Mouse (Mus musculus): Measurements from ENCODE around the gene Col27a1. TPM values are rescaled to one million over a fixed set of nuclear protein-coding genes. Genes with fewer than 3 reads are reported as not detected.
A peak's percentile ranks its signal among the peaks of the same experiment; 100 is the strongest.

Gene Col27a1
- polyA plus RNA-seq (2012; rRNA removed) (134 and 171 TPM in 2 replicates), polyA plus RNA-seq (2014; fragmentation: Nextera tagmentation; extraction: Ambion mirVana) (34.1 and 40.5 TPM in 2 replicates)

DNA sequence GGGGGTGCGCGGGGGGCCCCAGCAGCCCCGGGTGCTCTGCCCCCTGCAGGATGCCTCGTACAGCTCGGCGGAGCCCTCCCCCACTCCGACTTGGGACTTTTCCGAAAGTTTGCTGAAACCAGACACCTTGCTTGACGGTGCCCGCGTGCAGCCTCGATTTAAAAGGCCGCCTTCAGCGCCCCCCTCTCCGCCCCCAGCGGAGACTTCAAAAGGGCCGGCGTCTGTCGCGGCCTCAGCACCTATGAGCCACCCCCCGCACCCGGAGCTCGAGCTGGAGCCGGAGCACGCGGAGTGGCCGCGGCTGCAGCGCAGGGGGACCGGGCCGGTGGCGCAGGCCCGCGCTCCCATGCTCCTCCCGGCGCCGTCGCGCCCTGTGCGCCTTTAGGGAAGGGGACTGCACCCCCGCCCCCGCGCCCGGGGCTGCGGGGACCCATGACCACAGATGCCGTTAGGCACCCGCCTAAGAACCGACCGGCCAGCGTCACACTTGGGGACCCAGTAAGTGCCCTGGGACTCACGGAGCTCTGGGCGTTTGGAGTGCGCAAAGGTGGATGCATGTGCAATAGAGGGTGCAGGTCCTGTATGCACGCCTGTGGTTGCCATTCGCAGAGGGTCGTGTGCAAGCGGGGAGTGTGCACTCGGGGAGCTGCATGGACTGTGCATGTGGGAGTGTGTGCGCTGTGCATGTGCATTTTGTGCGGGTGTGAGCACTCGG is at the start of gene Col27a1:
Gene Col27a1 (plus strand): TSS at position 98 of the 715 bp plus-strand sequence.
- DNase-seq (ENCODE audit: low spot score): peak; percentile 64
- TF ChIP-seq POLR2A (IDR thresholded peaks at IDR 0.05; ENCODE audit: borderline replicate concordance, extremely low read depth, insufficient read depth, insufficient read length): no peak
- WGBS: under 1% methylated on average over 58 of the region's 61 CpGs
- Histone ChIP-seq H3K9ac (ENCODE audit: low read depth, low read length, severe bottlenecking) (peak within 1 kb of the TSS; percentile 90), H3K27me3 (ENCODE audit: control insufficient read depth, insufficient read depth, low read length) (no peaks in the 10 kb centered on the region), H3K4me2 (replicated peaks; ENCODE audit: low read depth, low read length, severe bottlenecking) (peak within 1 kb of the TSS; percentile 97), H3K9me3 (ENCODE audit: control insufficient read depth, low read length) (no peaks in the 10 kb centered on the region), H3K4me1 (ENCODE audit: control insufficient read depth, insufficient read depth, low read length) (peaks cover 17% of the 10 kb centered on the region), H3K36me3 (ENCODE audit: control insufficient read depth, insufficient read depth, low read length) (peaks cover 4% of the 10 kb centered on the region; the same call in 1 of the 2 replicates), H3K4me3 (replicated peaks; ENCODE audit: low read length) (peak within 1 kb of the TSS; percentile 91), H3K27ac (replicated peaks; ENCODE audit: low read depth, low read length) (peak within 1 kb of the TSS; percentile 79)
- ATAC-seq (ENCODE audit: low FRiP score, low read depth): peak; percentile 66

DNA sequence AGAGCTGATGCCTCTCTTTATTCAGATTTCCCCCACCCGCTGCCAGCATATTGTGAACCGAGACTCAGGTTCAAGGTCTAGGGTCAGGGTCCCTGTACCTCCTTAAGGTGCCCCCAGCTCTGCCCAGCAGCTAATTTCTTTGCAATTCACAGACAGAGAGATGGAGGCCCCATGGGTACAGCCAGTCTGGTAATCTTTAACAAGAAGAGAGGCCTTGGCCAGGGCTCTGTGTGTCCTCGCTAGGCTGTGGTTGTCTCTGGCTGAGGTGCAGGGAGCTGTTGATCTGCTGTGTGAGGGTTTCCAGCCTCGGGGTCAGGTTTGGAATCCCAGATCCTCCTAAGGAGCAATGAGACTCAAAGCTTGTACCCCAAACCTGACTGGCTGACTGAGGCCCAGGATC is 48.2 kb upstream of the Col27a1 start:
- no peak overlapping the region for H3K4me2 ChIP-seq (replicated peaks; ENCODE audit: low read depth, low read length, severe bottlenecking)
- TF ChIP-seq POLR2A (IDR thresholded peaks at IDR 0.05; ENCODE audit: borderline replicate concordance, extremely low read depth, insufficient read depth, insufficient read length): no peak
- 96% methylated on average over 4 of the region's 4 CpGs for WGBS
- DNase-seq (ENCODE audit: low spot score): no peak
- ATAC-seq (ENCODE audit: low FRiP score, low read depth): no peak
- H3K9ac ChIP-seq (ENCODE audit: low read depth, low read length, severe bottlenecking): no peak overlapping the region
- H3K4me1 ChIP-seq (ENCODE audit: control insufficient read depth, insufficient read depth, low read length): no peaks in the 10 kb centered on the region
- H3K36me3 ChIP-seq (ENCODE audit: control insufficient read depth, insufficient read depth, low read length): no peaks in the 10 kb centered on the region
- H3K27me3 ChIP-seq (ENCODE audit: control insufficient read depth, insufficient read depth, low read length): peaks cover 5% of the 10 kb centered on the region; the same call in 1 of the 2 replicates
- no peak overlapping the region for H3K4me3 ChIP-seq (replicated peaks; ENCODE audit: low read length)
- no peaks in the 10 kb centered on the region for H3K9me3 ChIP-seq (ENCODE audit: control insufficient read depth, low read length)
- no peak overlapping the region for H3K27ac ChIP-seq (replicated peaks; ENCODE audit: low read depth, low read length)

DNA sequence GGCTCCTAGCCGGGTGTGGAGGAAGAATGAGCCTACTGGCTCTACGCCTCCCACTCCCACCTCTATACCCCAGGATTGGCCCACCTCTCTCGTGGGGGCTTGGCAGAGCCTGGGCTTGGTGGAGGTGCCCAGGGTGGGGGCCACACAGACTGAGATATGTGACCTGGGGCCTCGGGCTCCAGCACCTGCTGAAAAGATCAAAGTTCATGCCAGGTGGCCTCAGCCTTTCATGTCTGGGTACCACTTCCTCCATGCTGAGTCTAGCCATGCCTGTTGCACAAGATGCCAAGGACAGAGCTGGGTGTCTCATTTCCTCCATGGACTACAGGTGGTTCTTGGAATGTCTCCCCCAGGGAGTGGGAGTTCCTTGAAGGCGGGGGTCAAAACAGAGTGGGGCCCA is 47.5 kb upstream of the Col27a1 start:
- no peak for TF ChIP-seq POLR2A (IDR thresholded peaks at IDR 0.05; ENCODE audit: borderline replicate concordance, extremely low read depth, insufficient read depth, insufficient read length)
- Histone ChIP-seq H3K9me3 (ENCODE audit: control insufficient read depth, low read length) (no peaks in the 10 kb centered on the region), H3K27ac (replicated peaks; ENCODE audit: low read depth, low read length) (no peak overlapping the region), H3K27me3 (ENCODE audit: control insufficient read depth, insufficient read depth, low read length) (peaks cover 10% of the 10 kb centered on the region; the same call in 1 of the 2 replicates), H3K36me3 (ENCODE audit: control insufficient read depth, insufficient read depth, low read length) (no peaks in the 10 kb centered on the region), H3K4me2 (replicated peaks; ENCODE audit: low read depth, low read length, severe bottlenecking) (no peak overlapping the region), H3K4me3 (replicated peaks; ENCODE audit: low read length) (no peak overlapping the region), H3K4me1 (ENCODE audit: control insufficient read depth, insufficient read depth, low read length) (no peaks in the 10 kb centered on the region), H3K9ac (ENCODE audit: low read depth, low read length, severe bottlenecking) (no peak overlapping the region)
- DNase-seq (ENCODE audit: low spot score): no peak
- no peak for ATAC-seq (ENCODE audit: low FRiP score, low read depth)
- 85% methylated on average over 5 of the region's 5 CpGs for WGBS

DNA sequence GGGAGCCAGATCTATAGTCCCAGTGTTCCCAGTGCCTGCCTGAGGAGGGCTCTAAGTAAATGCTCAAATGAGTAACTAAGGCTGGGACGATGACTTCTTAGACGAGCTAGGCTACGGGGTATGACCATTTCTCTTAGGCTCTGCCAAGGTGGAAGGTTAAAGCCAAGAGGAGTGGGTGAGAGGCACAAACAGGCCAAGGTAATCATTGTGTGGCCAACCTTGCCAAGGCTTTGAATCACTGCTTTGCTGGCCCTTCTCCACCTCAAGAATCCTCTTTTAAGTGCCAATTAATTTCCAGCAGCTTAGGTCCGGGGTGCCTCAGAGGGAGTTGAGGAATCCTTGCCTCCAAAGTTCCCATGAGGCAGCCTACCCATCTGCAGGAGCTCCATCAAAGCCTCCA is 43.7 kb upstream of the Col27a1 start:
- no peak for TF ChIP-seq POLR2A (IDR thresholded peaks at IDR 0.05; ENCODE audit: borderline replicate concordance, extremely low read depth, insufficient read depth, insufficient read length)
- ATAC-seq (ENCODE audit: low FRiP score, low read depth): no peak
- H3K4me2 ChIP-seq (replicated peaks; ENCODE audit: low read depth, low read length, severe bottlenecking): no peak overlapping the region
- no peak overlapping the region for H3K9ac ChIP-seq (ENCODE audit: low read depth, low read length, severe bottlenecking)
- H3K9me3 ChIP-seq (ENCODE audit: control insufficient read depth, low read length): 0 out of 2 replicates have a peak, but pooled peaks cover 3% of the 10 kb centered on the region
- no peak for DNase-seq (ENCODE audit: low spot score)
- peaks cover 10% of the 10 kb centered on the region; the same call in 1 of the 2 replicates for H3K27me3 ChIP-seq (ENCODE audit: control insufficient read depth, insufficient read depth, low read length)
- no peaks in the 10 kb centered on the region for H3K36me3 ChIP-seq (ENCODE audit: control insufficient read depth, insufficient read depth, low read length)
- WGBS: 86% methylated on average over 4 of the region's 4 CpGs
- H3K4me3 ChIP-seq (replicated peaks; ENCODE audit: low read length): no peak overlapping the region
- no peak overlapping the region for H3K27ac ChIP-seq (replicated peaks; ENCODE audit: low read depth, low read length)
- no peaks in the 10 kb centered on the region for H3K4me1 ChIP-seq (ENCODE audit: control insufficient read depth, insufficient read depth, low read length)

DNA sequence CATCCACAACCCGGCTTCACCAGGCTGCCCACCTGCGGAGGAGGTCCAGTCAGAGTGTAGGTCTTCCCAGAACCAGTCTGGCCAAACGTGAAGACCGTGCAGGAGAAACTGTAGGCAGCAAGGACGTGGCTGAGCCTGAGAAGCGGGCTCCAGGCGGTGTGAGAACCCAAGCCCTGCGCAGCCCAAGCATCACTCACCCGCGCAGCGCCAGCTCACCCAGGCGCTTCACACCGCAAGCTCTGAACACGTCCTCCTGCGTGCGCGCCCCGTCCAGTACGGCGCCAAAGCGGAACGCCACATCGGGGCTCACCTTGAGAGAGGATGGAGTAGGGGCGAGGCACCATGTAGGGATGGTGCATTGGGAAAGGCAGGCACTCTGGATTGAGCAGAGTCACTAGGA is 42.7 kb upstream of the Col27a1 start:
- ATAC-seq (ENCODE audit: low FRiP score, low read depth) (no peak), DNase-seq (ENCODE audit: low spot score) (no peak)
- WGBS: 47% methylated on average over 24 of the region's 24 CpGs
- H3K36me3 ChIP-seq (ENCODE audit: control insufficient read depth, insufficient read depth, low read length): no peaks in the 10 kb centered on the region
- no peak overlapping the region for H3K27ac ChIP-seq (replicated peaks; ENCODE audit: low read depth, low read length)
- peaks cover 10% of the 10 kb centered on the region; the same call in 1 of the 2 replicates for H3K27me3 ChIP-seq (ENCODE audit: control insufficient read depth, insufficient read depth, low read length)
- no peak overlapping the region for H3K4me3 ChIP-seq (replicated peaks; ENCODE audit: low read length)
- no peak overlapping the region for H3K4me2 ChIP-seq (replicated peaks; ENCODE audit: low read depth, low read length, severe bottlenecking)
- TF ChIP-seq POLR2A (IDR thresholded peaks at IDR 0.05; ENCODE audit: borderline replicate concordance, extremely low read depth, insufficient read depth, insufficient read length): no peak
- 0 out of 2 replicates have a peak, but pooled peaks cover 3% of the 10 kb centered on the region for H3K9me3 ChIP-seq (ENCODE audit: control insufficient read depth, low read length)
- no peak overlapping the region for H3K9ac ChIP-seq (ENCODE audit: low read depth, low read length, severe bottlenecking)
- H3K4me1 ChIP-seq (ENCODE audit: control insufficient read depth, insufficient read depth, low read length): no peaks in the 10 kb centered on the region
